Mouse (Mus musculus): ENCODE measurements around the gene Osbp2.

The Osbp2 gene

DNA sequence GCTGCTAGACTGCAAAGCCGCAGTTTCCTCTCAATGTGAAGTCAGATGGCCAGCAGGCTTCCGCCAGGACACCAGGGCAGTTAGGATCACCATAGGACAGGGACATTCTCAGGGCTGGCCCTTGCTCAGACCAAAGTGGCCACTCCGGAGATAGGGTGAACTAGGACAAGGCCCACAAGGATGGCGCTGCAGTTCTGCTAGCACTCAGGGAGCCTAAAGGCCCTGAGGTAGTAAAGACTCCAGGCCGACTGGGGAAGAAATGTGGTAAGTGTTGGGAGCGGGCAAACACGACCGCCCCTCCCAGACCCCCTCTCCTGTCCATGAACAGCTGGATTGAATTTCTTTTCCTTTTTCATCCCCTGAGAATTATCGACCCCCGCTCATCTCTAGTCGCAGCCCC is 102.4 kb downstream of the Osbp2 start:
- no peak for DNase-seq (ENCODE audit: low spot score in 2 of 2)

DNA sequence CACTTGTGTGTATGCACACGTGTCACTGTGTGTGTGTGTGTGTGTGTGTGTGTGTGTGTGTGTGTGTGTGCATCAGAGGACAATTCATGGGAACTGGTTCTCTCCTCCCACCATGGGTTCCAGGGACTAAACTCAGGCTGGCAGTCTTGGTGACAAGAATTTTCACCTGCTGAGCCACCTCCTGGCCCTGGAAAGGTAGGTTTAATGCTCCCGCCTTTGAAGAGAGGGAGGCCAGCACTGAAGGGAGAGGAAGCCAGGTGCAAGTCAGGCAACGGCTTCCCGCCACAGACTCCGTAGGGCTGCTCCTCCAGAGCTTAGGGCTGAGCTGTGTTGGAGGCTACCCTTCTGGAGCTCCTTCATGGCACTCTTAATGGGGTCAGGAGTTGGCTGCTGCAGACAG is 104.3 kb downstream of the Osbp2 start:
- no peak for DNase-seq (ENCODE audit: low spot score in 2 of 2)

DNA sequence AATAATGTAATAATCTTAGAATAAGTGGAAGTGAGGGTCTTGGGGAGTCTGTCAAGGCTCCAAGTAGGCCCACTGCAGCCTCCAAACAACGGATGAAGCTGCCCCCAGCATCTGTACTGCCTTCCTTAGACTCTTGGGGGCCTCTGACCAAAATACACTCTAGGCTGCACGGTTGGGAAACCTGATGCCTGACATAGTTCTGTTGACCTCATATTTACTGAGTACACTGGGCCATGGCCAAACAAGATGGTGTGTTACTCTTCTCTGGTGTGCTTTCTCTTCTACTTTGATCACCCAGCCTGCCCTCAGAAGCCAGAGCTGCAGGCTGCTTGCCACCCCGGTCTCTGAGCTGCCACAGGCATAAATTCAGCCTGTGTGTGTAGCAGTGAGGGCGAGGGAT is 108.4 kb downstream of the Osbp2 start:
- DNase-seq (ENCODE audit: low spot score in 2 of 2) = no peak

GRCm38 (mm10) chr11:3754685-3755084 is 109.0 kb downstream of the Osbp2 start:
- no peak for DNase-seq (ENCODE audit: low spot score in 2 of 2)

GRCm38 (mm10) chr11:3753897-3754296 is 109.8 kb downstream of the Osbp2 start:
- DNase-seq (ENCODE audit: low spot score in 2 of 2) = no peak

DNA sequence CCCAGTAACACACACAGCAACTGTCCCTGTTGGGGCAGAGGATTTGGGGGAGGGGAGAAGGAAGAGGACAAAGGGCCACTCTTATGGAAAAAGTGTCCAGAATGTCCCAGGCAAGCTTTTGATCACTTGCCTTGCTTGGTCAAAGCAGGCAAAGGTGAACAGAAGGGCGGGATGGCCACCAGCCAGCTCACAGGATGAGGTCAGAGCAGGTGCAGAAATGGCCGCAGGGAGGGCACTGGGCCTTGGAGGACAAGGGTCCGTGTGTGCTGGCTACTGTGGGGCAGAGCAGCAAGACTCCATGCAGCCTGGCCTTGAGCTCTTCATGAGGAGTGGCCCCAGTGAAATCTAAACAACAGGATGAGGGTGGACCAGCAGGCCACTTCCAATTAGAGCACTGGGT is 110.9 kb downstream of the Osbp2 start:
- no peak for DNase-seq (ENCODE audit: low spot score in 2 of 2)

DNA sequence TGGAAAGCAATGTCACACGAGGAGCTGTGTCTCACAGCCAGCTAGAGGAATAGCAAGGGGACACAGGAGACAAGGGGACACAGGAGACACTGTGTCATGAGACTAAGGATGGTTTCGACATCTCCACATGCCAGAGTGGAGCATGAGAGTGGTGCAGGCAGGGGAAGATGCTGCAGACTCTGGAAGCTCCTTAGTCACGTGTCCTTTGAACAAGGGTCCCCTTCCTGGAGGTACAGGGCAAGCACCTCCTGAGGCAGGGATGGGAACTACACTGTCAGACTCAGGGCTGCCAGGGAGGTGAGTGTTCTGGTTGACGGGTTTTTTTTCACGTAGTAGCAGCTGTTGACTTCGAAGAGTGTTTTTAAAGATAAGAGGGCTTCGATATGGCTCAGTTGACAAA is 113.9 kb downstream of the Osbp2 start:
- no peak for DNase-seq (ENCODE audit: low spot score in 2 of 2)

DNA sequence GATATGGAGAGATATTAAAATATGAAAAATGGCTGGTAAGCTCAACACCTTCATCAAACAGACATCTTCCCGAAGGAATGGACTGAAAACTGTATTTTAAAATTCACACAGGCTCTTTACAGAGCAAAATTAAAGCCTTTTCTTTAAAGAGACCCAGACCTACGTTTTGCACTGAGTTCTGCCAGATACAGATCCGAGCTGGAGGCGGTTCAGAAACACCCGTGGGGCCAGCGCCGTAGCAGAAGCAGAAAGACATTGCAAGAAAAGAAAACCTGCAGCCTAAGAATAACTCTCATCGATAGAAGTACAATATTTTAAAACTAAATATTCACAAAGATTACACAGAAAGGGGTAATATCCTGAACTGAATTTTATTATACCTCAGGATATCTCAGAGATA is 121.3 kb downstream of the Osbp2 start:
- DNase-seq (ENCODE audit: low spot score in 2 of 2) = no peak

GRCm38 (mm10) chr11:3741183-3741582 is 122.5 kb downstream of the Osbp2 start:
- DNase-seq (ENCODE audit: low spot score in 2 of 2) = no peak

DNA sequence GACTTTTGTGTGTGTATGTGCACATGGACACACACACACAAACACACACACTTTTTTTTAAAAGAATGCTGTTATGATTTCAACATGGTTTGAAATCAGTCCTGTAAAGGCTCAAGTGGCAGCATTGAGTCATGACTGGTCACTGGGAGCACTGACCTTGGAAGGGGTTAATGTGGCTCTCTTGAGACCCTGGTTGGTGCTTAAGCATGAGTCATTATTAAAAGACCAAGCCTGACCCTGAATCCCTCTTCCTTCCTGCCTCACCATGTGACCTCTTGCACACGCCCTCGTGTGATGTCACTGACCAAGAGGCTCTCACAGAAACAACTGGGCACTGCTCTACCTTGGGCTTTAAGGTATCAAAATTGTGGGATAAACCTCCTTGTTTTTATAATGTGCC is 124.9 kb downstream of the Osbp2 start:
- no peak for DNase-seq (ENCODE audit: low spot score in 2 of 2)

- DNase-seq (ENCODE audit: low spot score in 2 of 2) = no peak
Measured at GRCm38 (mm10) chr11:3735715-3736114, 128.0 kb downstream of the Osbp2 start.

- no peak for DNase-seq (ENCODE audit: low spot score in 2 of 2)
Measured at GRCm38 (mm10) chr11:3733933-3734636, 129.6 kb downstream of the Osbp2 start.

DNA sequence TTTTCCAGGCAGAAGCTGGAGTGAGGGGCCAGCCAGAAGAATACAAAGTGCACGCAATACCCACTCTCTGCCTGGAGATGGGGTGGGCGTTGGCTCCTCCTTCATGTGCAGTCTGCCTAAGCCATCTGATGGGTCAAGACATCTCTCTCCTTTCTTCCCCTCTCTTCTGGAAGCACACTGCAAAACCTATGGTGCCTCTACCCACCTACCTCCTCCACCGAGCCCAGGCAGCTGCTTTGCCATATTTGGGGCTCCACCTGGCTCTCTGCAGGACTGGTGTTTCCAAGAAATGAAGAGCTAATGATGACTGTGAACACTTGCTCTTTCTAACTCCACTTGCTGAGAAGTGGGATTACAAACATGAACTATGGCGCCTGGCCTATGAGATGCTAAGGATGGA is 132.2 kb downstream of the Osbp2 start:
- no peak for DNase-seq (ENCODE audit: low spot score in 2 of 2)

GRCm38 (mm10) chr11:3727438-3728105 is 136.1 kb downstream of the Osbp2 start:
- DNase-seq (ENCODE audit: low spot score in 2 of 2) = no peak

GRCm38 (mm10) chr11:3725331-3726054 is 138.2 kb downstream of the Osbp2 start:
- no peak for DNase-seq (ENCODE audit: low spot score in 2 of 2)

- DNase-seq (ENCODE audit: low spot score in 2 of 2) = no peak
Measured at GRCm38 (mm10) chr11:3724726-3725125, 139.0 kb downstream of the Osbp2 start.

- no peak for DNase-seq (ENCODE audit: low spot score in 2 of 2)
Measured at GRCm38 (mm10) chr11:3723910-3724309, 139.8 kb downstream of the Osbp2 start.

- no peak for DNase-seq (ENCODE audit: low spot score in 2 of 2)
Measured at GRCm38 (mm10) chr11:3722861-3723260, 140.8 kb downstream of the Osbp2 start.

- no peak for DNase-seq (ENCODE audit: low spot score in 2 of 2)
Measured at GRCm38 (mm10) chr11:3722036-3722435, 141.7 kb downstream of the Osbp2 start.

DNA sequence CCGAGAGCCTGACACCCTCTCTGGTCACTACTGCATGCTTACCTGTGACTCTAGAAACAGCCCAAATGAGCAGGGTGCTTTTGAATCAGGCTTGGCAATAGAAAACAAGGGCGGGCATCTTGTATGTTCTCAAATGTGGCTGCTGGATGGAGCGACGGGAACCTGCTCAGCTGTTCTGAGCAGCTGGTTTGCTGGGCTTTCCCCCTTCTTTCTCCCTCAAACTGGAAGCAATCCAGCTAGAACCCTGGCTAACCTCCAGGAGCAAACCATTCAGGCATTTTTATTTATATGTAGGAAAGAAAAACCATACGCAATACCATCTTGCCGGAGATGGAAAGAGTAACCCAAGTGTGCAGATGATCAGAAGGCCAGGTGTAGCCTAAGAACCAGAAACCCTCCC is 147.0 kb downstream of the Osbp2 start:
- no peak for DNase-seq (ENCODE audit: low spot score in 2 of 2)

DNA sequence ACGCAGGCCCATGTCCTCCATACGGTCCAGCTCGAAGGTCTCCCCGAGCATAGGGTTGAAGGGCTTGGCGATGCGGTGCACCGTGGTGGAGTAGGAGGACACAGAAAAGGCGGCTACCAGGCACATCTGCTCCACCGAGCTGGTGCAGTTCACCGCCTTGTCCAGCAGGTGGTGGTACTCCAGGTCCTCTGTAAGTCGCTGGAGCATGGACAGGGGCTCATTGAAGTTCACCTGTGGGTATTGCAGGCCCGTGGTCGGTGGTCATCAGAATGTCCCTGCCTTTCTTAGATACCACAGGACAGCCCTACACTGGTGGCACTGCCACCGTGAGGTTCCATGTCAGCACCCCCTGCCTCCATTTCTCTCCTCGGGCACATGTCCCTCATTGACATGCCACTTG is 149.2 kb downstream of the Osbp2 start:
- DNase-seq (ENCODE audit: low spot score in 2 of 2) = peak; percentile 64 to 73

- no peak for DNase-seq (ENCODE audit: low spot score in 2 of 2)
Measured at GRCm38 (mm10) chr11:3710203-3710602, 153.5 kb downstream of the Osbp2 start.

DNA sequence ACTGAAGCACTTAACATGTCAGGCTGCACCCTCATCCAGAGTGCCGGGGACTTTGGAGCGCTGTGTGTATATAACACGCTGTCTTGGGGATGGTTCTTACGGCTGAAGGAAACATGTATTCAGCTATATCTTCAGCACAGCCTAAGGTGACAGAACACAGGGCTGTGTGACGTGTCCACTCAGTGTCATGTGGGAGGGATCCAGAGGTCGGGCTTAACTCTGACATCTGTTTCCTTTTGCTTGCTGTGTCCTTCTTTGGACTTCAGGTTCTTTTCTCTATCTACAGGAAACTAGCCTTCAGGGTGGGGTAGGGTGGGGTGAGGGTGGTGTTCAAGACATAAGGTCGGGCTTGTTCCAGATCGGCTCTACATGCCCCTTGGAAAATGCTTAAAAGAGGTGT is 156.6 kb downstream of the Osbp2 start:
- DNase-seq (ENCODE audit: low spot score in 2 of 2) = no peak
